Mouse (Mus musculus): ENCODE results near the gene Prr12. TPM values are rescaled to one million over a fixed set of nuclear protein-coding genes. Genes with fewer than 3 reads are reported as not detected.

Gene Prr12
- polyA plus RNA-seq, 1 experiment from 2014 or later, result 13.7 TPM

DNA sequence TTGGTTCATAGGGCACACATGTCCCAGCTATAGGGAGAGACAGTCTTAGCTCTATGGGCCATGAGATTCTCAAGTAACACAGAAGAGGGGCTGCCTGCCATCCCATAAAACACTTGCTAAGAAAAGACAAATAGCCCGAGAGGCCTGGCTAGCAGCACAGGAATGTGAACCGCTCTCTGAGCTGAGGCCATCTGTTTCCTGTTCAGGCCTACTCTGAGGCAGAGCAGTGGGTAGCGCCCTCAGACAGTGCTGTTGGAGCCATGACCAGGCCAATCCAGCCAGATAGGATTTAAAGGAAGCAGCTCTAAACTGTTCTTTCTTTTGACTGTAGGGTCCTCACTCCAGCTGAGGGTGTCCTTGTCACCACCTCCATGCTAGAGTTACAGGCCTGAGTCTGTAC is 48.1 kb downstream of the Prr12 start:
- no peaks in the 10 kb centered on the region for H3K9me3 ChIP-seq

DNA sequence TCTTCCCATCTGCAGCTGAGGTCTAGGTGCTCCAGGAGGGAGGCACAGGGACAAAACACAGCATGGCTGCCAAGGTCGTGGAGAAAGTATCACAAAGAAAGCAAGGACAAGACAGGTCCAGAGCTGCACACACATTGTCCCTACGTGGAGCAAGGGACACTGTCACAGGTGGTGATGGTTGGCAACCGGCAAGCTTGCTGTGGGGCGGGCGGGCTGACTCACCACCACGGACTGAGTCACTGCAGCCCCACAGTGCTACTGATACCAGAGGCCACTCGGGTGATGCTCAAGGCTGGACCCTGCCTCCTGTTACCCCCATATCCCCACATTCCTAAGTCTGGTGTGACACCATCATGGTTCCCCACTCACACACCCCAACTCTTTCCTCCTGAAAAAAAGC is 50.2 kb downstream of the Prr12 start:
- Histone ChIP-seq H3K9me3 (no peaks in the 10 kb centered on the region), H3K36me3 (peaks cover 78% of the 10 kb centered on the region), H3K4me2 (replicated peaks) (no peak overlapping the region), H3K27ac (replicated peaks) (no peak overlapping the region), H3K27me3 (no peaks in the 10 kb centered on the region), H3K4me1 (peaks cover 21% of the 10 kb centered on the region), H3K4me3 (no peak overlapping the region), H3K9ac (replicated peaks) (no peak overlapping the region)
- 93% methylated on average over 7 of the region's 7 CpGs for WGBS
- ATAC-seq (ENCODE audit: low FRiP score, low read depth), result no peak

More for the DNA sequence above, 48.1 kb downstream of the Prr12 start:
- ATAC-seq (ENCODE audit: low FRiP score, low read depth), result no peak
- H3K4me1 ChIP-seq, result peaks cover 4% of the 10 kb centered on the region
- no peak overlapping the region for H3K4me3 ChIP-seq
- 76% methylated on average over 3 of the region's 3 CpGs for WGBS
- H3K27me3 ChIP-seq, result no peaks in the 10 kb centered on the region
- H3K36me3 ChIP-seq, result peaks cover 98% of the 10 kb centered on the region
- no peak overlapping the region for H3K9ac ChIP-seq (replicated peaks)
- no peak overlapping the region for H3K27ac ChIP-seq (replicated peaks)
- H3K4me2 ChIP-seq (replicated peaks), result no peak overlapping the region

DNA sequence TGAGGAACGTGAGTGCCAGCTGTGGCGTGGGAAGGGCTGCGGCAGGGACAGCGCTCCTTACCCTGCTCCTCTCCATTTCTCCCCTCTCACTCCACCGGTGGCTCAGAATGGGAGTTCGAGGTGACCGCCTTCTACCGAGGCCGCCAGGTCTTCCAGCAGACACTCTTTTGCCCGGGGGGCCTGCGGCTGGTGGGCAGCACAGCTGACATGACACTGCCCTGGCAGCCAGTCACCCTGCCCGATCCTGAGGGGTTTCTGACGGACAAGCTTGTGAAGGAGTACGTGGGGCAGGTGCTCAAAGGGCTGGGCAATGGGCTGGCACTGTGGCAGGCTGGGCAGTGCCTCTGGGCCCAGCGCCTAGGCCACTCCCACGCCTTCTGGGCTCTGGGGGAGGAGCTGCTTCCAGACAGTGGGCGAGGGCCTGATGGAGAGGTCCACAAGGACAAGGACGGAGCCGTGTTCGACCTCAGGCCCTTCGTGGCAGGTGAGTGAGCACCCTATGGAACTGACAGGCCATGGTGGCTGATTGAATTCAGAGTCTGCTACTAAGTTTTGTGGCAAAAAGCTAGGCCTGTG is 52.1 kb downstream of the Prr12 start:
- H3K9me3 ChIP-seq, result no peaks in the 10 kb centered on the region
- peaks cover 60% of the 10 kb centered on the region for H3K36me3 ChIP-seq
- no peak overlapping the region for H3K4me3 ChIP-seq
- no peaks in the 10 kb centered on the region for H3K27me3 ChIP-seq
- H3K4me1 ChIP-seq, result peaks cover 35% of the 10 kb centered on the region
- no peak for ATAC-seq (ENCODE audit: low FRiP score, low read depth)
- H3K4me2 ChIP-seq (replicated peaks), result no peak overlapping the region
- 0 out of 2 replicates have a peak overlapping the region, but pooled peaks have one; percentile 15 for H3K27ac ChIP-seq (replicated peaks)
- 88% methylated on average over 21 of the region's 21 CpGs for WGBS
- 0 out of 2 replicates have a peak overlapping the region, but pooled peaks have one; percentile 6 for H3K9ac ChIP-seq (replicated peaks)

DNA sequence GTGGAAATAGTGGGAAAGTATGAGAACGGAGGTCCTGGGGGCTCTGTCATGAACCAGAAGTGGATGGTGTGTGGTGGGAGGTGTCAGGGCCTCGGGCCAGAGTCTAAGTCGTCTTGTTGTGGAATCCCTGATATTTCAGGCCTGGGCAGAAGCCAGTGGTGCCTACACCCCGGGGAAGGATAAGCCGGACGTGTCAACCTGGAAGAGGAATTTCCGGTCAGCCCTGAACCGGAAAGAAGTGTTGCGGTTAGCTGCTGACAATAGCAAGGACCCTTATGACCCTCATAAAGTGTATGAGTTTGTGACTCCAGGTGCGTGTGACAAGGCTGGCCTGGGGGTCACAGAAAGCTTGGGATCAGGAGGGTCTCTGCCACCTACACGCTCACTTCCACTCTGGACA is 52.9 kb downstream of the Prr12 start:
- 87% methylated on average over 11 of the region's 11 CpGs for WGBS
- Histone ChIP-seq H3K36me3 (peaks cover 52% of the 10 kb centered on the region), H3K4me1 (peaks cover 37% of the 10 kb centered on the region), H3K9ac (replicated peaks) (no peak overlapping the region), H3K4me3 (no peak overlapping the region), H3K27me3 (no peaks in the 10 kb centered on the region), H3K4me2 (replicated peaks) (no peak overlapping the region), H3K9me3 (no peaks in the 10 kb centered on the region), H3K27ac (replicated peaks) (no peak overlapping the region)
- ATAC-seq (ENCODE audit: low FRiP score, low read depth), result no peak

DNA sequence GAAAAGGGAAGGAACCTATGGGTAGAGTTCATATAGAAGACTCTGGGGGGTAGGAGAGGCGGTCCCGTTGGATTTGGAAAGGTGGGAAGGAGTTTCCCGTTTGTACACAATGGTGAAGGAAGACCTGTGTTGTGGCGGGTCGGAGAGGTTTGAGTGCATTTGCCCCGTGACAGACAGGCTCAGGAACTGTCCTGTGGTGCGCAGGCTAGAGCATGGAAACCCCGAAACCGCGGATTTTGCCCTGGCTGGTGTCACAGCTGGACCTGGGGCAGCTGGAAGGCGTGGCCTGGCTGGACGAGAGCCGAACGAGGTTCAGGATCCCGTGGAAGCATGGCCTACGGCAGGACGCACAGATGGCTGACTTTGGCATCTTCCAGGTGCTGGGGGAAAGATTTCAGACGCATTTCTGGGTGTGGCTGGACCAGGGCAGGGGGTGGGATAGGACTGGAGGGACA is 54.2 kb downstream of the Prr12 start, which contains the start of gene Bcl2l12:
Bcl2l12 (minus strand) TSS at position 212 of the 455 bp plus-strand sequence.
- H3K4me1 ChIP-seq, result peaks cover 37% of the 10 kb centered on the region
- peak within 1 kb of the TSS; percentile 79 for H3K4me2 ChIP-seq (replicated peaks)
- peak within 1 kb of the TSS; percentile 82 for H3K9ac ChIP-seq (replicated peaks)
- H3K27me3 ChIP-seq, result no peaks in the 10 kb centered on the region
- H3K36me3 ChIP-seq, result peaks cover 48% of the 10 kb centered on the region
- H3K9me3 ChIP-seq, result no peaks in the 10 kb centered on the region
- peak within 1 kb of the TSS; percentile 68 for H3K4me3 ChIP-seq
- ATAC-seq (ENCODE audit: low FRiP score, low read depth), result no peak
- peak within 1 kb of the TSS; percentile 80 for H3K27ac ChIP-seq (replicated peaks)
- WGBS, result 5% methylated on average over 18 of the region's 18 CpGs

DNA sequence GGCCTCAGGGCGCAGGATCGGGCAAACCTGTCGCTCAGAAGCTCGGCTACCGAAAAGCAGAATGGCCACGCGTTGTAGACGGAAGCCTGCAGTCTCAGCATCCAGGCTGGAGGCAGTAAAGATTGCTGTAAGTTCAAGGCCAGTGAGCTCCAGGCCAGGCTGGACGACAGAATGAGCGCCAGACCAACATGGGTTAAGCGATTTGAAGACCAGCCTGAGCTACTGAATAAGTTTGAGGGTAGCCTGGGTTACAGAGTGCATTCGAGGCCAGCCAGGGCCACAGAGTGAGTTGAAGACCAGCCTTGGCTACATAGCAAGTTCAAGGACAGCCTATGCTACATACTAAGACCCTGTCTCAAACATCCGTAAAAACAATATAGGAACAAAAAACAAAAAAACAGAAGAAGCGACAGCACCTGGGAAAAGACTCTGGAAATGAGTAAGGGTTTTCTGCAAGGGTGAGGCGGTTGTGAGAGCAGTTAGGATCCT is 54.7 kb downstream of the Prr12 start:
- Histone ChIP-seq H3K27ac (replicated peaks) (peak overlapping the region; percentile 80), H3K9ac (replicated peaks) (peak overlapping the region; percentile 82), H3K36me3 (peaks cover 45% of the 10 kb centered on the region), H3K4me3 (peak overlapping the region; percentile 68), H3K27me3 (no peaks in the 10 kb centered on the region), H3K4me2 (replicated peaks) (peak overlapping the region; percentile 79), H3K9me3 (no peaks in the 10 kb centered on the region), H3K4me1 (peaks cover 37% of the 10 kb centered on the region)
- WGBS, result 6% methylated on average over 15 of the region's 15 CpGs
- ATAC-seq (ENCODE audit: low FRiP score, low read depth), result peak; percentile 17; the same call in 1 of the 2 replicates

DNA sequence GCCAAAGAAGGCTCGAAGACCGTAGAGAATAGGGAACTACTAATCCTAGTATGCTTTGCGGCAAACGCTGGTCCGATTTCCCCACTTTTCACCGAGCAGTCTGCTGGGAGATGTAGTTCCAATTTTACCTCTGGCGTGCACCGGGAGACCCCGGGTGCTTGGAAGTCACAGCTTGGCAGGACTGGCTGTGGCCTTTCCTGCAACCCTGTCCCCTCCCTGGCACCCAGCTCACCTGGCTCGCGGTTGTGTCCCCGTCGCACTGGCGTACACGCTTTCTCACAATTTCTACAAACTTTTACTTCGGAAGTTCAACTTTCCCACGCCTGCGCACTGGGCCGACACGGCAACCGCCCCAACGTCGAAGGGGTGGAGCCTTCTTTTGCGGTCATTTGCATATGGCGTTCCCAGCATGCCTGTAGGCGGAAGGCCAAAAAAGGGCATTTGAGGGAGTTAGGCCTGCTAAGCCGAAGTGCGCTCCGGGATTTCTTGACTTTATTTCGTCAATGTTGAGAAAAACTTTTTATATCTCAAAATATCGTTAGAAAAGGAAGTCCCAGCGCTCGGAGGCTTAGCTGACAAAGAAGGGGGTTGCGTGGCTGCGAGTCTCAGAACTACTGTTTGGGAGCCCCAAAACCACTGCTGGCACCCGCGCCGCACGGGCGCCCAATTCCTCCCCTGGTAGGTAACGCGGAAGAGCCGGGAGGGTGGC is 55.3 kb downstream of the Prr12 start, which contains the start of gene Irf3:
Irf3 (plus strand) TSS at position 418 of the 709 bp plus-strand sequence.
- H3K4me2 ChIP-seq (replicated peaks), result peak within 1 kb of the TSS; percentile 79
- peaks cover 45% of the 10 kb centered on the region for H3K36me3 ChIP-seq
- peak within 1 kb of the TSS; percentile 80 for H3K27ac ChIP-seq (replicated peaks)
- H3K27me3 ChIP-seq, result no peaks in the 10 kb centered on the region
- ATAC-seq (ENCODE audit: low FRiP score, low read depth), result peak; percentile 90
- peak within 1 kb of the TSS; percentile 82 for H3K9ac ChIP-seq (replicated peaks)
- under 1% methylated on average over 43 of the region's 43 CpGs for WGBS
- peaks cover 37% of the 10 kb centered on the region for H3K4me1 ChIP-seq
- no peaks in the 10 kb centered on the region for H3K9me3 ChIP-seq
- peak within 1 kb of the TSS; percentile 68 for H3K4me3 ChIP-seq

DNA sequence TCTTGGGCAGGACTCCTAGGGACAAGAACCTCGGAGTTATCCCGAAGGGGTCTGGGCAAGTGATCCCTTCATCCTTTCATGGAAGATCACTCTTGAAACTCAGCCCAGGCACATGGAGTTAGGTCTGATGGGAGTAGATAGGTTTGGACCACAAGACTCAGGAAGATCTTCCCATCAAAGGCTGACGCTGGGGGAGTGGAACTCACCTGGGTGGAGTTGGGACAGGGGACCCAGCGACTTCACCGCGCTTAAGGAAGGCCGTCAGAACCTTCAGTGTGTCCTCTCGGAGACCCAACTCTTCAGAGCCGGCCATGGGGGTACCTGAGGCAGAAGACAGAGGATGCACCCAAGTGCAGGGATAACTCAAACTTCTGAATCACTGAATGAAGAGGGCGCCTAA is 56.0 kb downstream of the Prr12 start:
- H3K27me3 ChIP-seq, result no peaks in the 10 kb centered on the region
- peak overlapping the region; percentile 79 for H3K4me2 ChIP-seq (replicated peaks)
- ATAC-seq (ENCODE audit: low FRiP score, low read depth), result no peak
- 13% methylated on average over 10 of the region's 10 CpGs for WGBS
- no peaks in the 10 kb centered on the region for H3K9me3 ChIP-seq
- peaks cover 37% of the 10 kb centered on the region for H3K4me1 ChIP-seq
- H3K9ac ChIP-seq (replicated peaks), result peak overlapping the region; percentile 82
- H3K4me3 ChIP-seq, result peak overlapping the region; percentile 68
- peak overlapping the region; percentile 80; the same call in 1 of the 2 replicates for H3K27ac ChIP-seq (replicated peaks)
- H3K36me3 ChIP-seq, result peaks cover 45% of the 10 kb centered on the region

DNA sequence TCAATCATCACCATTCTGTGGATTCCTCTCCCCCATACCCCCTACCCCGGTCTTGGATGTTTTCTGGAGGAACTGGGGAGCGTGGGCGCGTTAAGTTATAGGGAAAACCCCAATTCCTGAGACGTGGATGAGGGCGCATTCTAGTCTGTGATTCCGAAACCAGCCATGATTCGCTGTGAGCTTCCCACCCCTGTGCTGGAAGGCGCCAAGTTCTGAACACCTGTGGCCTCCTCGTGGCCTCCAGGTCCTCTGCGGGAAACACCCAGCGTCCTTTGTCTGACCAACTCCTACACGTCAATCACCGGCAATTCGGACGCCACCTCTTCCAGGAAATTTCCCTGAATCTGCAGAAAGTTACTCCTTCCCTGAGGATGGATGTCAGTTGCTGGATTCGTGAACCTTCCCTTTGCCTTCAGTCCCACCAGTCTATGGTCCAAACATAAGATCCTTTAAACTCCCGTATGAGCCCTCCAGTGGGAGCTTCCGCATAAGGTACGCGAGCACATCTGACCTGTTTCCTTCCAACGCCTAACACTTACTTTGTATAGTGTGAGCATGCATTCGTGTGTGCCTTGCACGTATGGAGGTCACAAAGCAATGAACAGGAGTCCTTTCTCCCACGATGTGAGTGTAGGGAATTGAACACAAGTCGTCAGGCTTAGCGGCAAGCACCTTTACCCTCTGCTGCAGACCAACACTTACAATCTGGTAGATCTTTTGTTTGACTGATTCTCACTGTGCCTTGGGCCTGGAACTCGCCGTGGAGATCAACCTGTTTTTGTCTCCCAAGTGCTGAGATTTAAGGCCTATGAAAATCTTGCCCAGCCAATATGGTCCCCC is 65.6 kb downstream of the Prr12 start:
- Histone ChIP-seq H3K27me3 (no peaks in the 10 kb centered on the region), H3K4me1 (peaks cover 37% of the 10 kb centered on the region), H3K9ac (replicated peaks) (peak overlapping the region; percentile 75), H3K27ac (replicated peaks) (peak overlapping the region; percentile 89), H3K36me3 (peaks cover 27% of the 10 kb centered on the region), H3K4me2 (replicated peaks) (peak overlapping the region; percentile 63), H3K9me3 (no peaks in the 10 kb centered on the region), H3K4me3 (peak overlapping the region; percentile 82)
- peak; percentile 31 for ATAC-seq (ENCODE audit: low FRiP score, low read depth)
- WGBS, result under 1% methylated on average over 29 of the region's 29 CpGs

DNA sequence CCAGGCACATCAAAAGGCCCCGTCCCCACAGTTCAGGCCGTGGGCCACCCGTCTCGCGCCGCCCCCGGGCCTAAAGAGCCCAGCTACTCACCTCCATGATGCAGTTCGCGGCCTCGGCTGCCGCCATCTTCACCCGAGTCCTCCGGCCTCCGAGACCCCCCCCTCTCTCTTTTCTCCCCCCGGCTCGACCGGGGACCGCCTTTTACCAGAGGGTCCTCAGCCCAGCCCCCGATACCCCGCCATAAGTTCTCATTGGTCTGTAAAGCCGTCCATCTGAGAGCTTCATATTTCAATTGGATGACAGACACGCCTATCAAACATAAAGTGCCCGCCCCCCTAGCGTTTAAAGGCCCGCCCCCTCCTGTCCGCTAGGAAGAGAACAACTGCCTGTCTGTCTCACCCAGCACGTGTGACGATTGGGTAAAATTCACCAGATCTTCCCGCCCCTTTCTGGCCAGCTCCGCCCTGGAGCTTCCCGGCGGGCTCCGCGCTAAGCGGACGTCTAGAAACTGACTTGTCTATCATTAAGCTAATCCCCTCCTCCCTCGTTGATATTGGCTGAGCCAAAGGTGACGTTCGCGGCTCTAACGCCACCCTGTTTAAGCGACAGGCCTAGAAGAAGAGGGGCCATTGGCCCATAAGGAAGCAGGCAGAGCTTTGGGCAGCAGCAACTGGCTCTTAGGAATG is 66.3 kb downstream of the Prr12 start, which contains the start of gene Prmt1:
Prmt1 (minus strand) TSS at position 377 of the 687 bp plus-strand sequence.
- Histone ChIP-seq H3K9ac (replicated peaks) (peak within 1 kb of the TSS; percentile 97), H3K4me3 (peak within 1 kb of the TSS; percentile 82)
- ATAC-seq (ENCODE audit: low FRiP score, low read depth), result peak; percentile 95

DNA sequence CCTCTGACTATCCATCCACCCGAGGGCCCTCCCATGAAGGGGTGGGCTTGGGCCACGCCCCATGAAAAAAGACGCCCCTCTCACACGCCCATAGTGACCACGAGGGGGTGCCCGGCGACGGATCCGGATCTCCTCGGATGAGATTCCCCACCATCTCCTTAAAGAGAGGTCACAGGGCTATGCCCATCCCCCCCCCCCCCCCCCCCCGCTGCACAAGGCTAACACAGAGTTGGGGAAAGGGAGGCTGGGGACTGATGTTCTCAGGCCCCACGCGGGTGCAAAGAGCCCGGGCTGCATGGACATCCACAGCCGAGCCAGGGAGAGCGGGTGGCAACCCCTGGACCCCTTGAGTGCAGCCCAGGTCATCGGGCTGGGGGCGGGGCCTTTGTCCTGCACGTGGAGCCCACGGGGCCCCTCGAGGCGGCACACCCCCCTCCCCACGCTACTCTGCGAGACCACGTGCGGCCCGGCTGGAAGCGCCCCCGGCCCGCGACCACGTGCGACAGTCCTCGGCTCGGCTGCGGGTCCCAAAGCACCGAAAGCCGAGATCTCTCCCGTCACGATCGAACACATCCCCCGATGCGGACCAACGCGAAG is 67.0 kb downstream of the Prr12 start:
- Histone ChIP-seq H3K36me3 (peaks cover 31% of the 10 kb centered on the region), H3K27me3 (no peaks in the 10 kb centered on the region), H3K4me1 (peaks cover 37% of the 10 kb centered on the region), H3K4me3 (peak overlapping the region; percentile 82), H3K4me2 (replicated peaks) (peak overlapping the region; percentile 62), H3K9me3 (no peaks in the 10 kb centered on the region), H3K9ac (replicated peaks) (peak overlapping the region; percentile 97), H3K27ac (replicated peaks) (peak overlapping the region; percentile 94)
- ATAC-seq (ENCODE audit: low FRiP score, low read depth), result peak; percentile 4
- WGBS, result 1% methylated on average over 44 of the region's 45 CpGs

More for the DNA sequence above, 66.3 kb downstream of the Prr12 start, which contains the start of gene Prmt1:
- Histone ChIP-seq H3K36me3 (peaks cover 27% of the 10 kb centered on the region), H3K27ac (replicated peaks) (peak within 1 kb of the TSS; percentile 94), H3K4me1 (peaks cover 37% of the 10 kb centered on the region), H3K4me2 (replicated peaks) (peak within 1 kb of the TSS; percentile 63), H3K9me3 (no peaks in the 10 kb centered on the region), H3K27me3 (no peaks in the 10 kb centered on the region)
- under 1% methylated on average over 41 of the region's 42 CpGs for WGBS

Data from midbrain, embryonic 12.5 days (tissue).